Mouse (Mus musculus) MEL (cell line): Measurements from ENCODE around the gene Rfxank.
A peak's percentile ranks its signal among the peaks of the same experiment; 100 is the strongest.

ENCODE experiments used
- CTCF ChIP-seq, 3 experiments: IDR thresholded peaks in 2 of 3; conservative IDR thresholded peaks in 1 of 3; 2 replicates each; pipeline ENCODE4 v1.5.1; 2011 to 2012; ENCODE audit warnings: low read length in 3 of 3, low read depth in 2 of 3, mild to moderate bottlenecking in 2 of 3, improper control_type of control experiment in 1 of 3, inconsistent platforms in 1 of 3, mixed read lengths in 1 of 3, moderate library complexity in 1 of 3; ENCODE audit not compliant: control insufficient read depth in 1 of 3, insufficient read depth in 1 of 3, poor library complexity in 1 of 3, severe bottlenecking in 1 of 3
- EP300 ChIP-seq, 2 experiments: IDR thresholded peaks; 2 replicates each; pipeline ENCODE4 v1.6.1; 2011; ENCODE audit warnings: improper control_type of control experiment in 2 of 2, low read length in 2 of 2, low read depth in 1 of 2, mild to moderate bottlenecking in 1 of 2
- ETS1 ChIP-seq: IDR thresholded peaks from 2 replicates; pipeline ENCODE4 v1.6.1; 2012; ENCODE audit warnings: low read depth, mild to moderate bottlenecking, inconsistent platforms, low read length, improper control_type of control experiment, moderate library complexity
- GABPA ChIP-seq: IDR thresholded peaks from 2 replicates; pipeline ENCODE4 v1.6.1; 2012; ENCODE audit warnings: low read depth, mild to moderate bottlenecking, inconsistent platforms, low read length, improper control_type of control experiment, moderate library complexity
- MYC ChIP-seq: IDR thresholded peaks from 2 replicates; pipeline ENCODE4 v1.6.1; 2011; ENCODE audit warnings: low read depth, mild to moderate bottlenecking, low read length, improper control_type of control experiment, moderate library complexity
- NELFE ChIP-seq: IDR thresholded peaks from 2 replicates; pipeline ENCODE4 v1.6.1; 2011; ENCODE audit warnings: low read depth, low read length, improper control_type of control experiment
- POLR2A ChIP-seq, 2 experiments: IDR thresholded peaks; 2 replicates each; pipeline ENCODE4 v1.6.1; 2011 to 2012; ENCODE audit warnings: low read length in 2 of 2, mild to moderate bottlenecking in 2 of 2, control low read depth in 1 of 2, improper control_type of control experiment in 1 of 2, low read depth in 1 of 2, moderate library complexity in 1 of 2; ENCODE audit not compliant: control insufficient read depth in 1 of 2, insufficient read depth in 1 of 2, poor library complexity in 1 of 2
- POLR2AphosphoS5 ChIP-seq: IDR thresholded peaks from 2 replicates; pipeline ENCODE4 v1.6.1; 2012; ENCODE audit warnings: low read depth, borderline replicate concordance, mild to moderate bottlenecking, inconsistent platforms, low read length, moderate library complexity, mixed read lengths

DNA sequence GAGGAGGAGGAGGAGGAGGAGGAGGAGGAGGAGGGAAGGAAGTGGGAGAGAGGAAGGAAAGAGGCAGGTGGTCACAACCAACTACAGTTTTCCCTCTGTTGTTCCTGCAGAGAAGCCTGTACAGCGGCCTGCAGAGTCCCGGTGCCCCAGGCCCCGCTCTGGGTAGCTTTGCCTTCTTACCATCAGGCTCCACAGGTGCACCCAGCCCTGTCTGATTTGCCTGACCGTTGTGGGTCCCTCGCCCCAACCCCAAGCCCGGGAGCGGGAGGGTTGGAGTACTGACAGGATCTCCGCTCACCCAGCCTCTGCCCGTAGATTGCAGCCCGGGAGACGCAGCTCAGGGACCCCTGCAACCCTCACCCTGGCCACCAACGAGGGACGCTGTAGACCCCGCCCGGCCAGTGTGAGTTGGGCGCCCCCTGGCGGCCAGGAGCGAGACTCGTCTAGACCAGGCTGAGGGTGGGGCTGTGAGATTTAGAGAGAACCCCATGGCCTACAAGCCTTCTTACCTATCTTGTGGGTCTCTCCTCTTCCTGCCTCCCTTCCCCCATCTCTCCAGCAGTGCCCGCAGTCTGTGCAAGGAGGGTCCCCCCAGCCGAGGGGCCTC is 27.7 kb upstream of the Rfxank start:
- TF ChIP-seq GABPA (no peak), NELFE (no peak), EP300 (IDR thresholded peaks at IDR 0.05; ENCODE audit: low read depth in 1 of 2, low read length in 2 of 2) (no peak), ETS1 (no peak), CTCF (IDR thresholded peaks at IDR 0.05 in 2 of 3, conservative IDR thresholded peaks at IDR 0.05 in 1 of 3; ENCODE audit: control insufficient read depth in 1 of 3, insufficient read depth in 1 of 3, low read depth in 2 of 3, low read length in 3 of 3, poor library complexity in 1 of 3, severe bottlenecking in 1 of 3) (peak; percentile 83 to 86 (median 84)), POLR2AphosphoS5 (no peak), MYC (no peak), POLR2A (IDR thresholded peaks at IDR 0.05; ENCODE audit: control insufficient read depth in 1 of 2, insufficient read depth in 1 of 2, low read depth in 1 of 2, low read length in 2 of 2, poor library complexity in 1 of 2) (no peak)
